Mouse (Mus musculus): ENCODE measurements around the gene Ptprd.

GRCm38 (mm10) chr4:77537843-77538242 is 673.9 kb downstream of the Ptprd start:
- no peak for TF ChIP-seq CTCF (IDR thresholded peaks at IDR 0.05)
- TF ChIP-seq EP300 (IDR thresholded peaks at IDR 0.05): no peak

Data from lung, postnatal 0 days (tissue).